Mouse (Mus musculus): ENCODE results near the gene Hs2st1.

DNA sequence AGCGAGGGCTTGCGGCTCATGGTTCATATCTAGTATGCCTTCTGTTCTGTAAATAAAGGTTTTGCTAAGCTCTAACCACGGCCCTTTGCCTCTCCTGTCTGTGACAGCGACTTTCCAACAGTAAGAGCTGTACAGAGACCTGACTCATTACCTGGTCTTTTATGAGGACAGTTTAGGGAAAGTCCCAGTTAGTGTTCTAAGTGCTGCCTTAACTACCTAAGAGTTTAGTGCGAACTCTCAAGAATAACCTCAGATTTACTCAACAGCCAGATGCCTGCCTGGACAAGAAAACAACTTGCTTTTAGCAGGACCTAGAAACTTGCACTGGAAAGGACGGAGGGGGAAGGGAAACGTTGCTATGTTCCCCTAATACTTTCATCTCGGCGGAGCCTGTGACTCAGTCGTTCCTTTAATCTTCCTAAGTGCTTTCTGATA lies 137.8 kb downstream of the Hs2st1 start:
- TF ChIP-seq TAL1 (IDR thresholded peaks at IDR 0.05; ENCODE audit: low read length), result no peak
- TF ChIP-seq GATA1 (IDR thresholded peaks at IDR 0.05; ENCODE audit: low read length), result no peak

Measured in erythroblast, embryonic 14.5 days (primary cell).